Mouse (Mus musculus) lung, postnatal 14 days (tissue): ENCODE results near the gene Poc1b.

Source experiments
- DNase-seq: peaks from one replicate; pipeline ENCODE4 v3.0.0; 2021

The Poc1b gene

DNA sequence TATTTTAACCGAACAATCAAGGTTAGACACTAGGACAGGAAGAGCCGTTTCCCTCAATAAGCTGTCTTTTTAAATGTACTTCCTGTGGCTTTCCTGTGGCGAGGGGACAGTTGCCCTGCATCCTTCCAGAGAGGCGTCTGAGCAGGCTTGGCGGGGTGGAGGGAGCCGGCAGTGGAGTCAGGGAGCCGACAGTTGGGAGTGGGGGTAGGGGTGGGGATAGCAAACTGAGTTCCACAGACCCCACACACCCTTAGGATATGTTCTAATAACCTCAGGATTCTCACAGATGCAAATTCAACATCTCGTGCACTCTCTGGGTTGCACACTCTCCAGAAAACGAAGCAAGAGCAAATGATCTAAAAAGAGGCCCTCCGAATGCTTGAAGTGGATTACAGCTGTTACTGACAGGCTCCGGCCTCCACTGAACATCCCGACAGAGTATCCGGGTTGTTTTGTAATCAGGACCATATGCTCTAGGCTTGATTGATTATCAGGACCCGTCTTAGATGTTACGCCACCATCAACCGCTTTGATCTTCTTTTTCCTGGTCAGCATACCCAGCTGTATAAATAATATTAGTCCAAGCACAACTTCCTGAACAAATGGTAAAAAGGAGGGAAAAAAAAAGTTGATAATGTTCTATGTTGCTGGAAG lies 122.3 kb downstream of the Poc1b start:
- DNase-seq: peak; percentile 44

DNA sequence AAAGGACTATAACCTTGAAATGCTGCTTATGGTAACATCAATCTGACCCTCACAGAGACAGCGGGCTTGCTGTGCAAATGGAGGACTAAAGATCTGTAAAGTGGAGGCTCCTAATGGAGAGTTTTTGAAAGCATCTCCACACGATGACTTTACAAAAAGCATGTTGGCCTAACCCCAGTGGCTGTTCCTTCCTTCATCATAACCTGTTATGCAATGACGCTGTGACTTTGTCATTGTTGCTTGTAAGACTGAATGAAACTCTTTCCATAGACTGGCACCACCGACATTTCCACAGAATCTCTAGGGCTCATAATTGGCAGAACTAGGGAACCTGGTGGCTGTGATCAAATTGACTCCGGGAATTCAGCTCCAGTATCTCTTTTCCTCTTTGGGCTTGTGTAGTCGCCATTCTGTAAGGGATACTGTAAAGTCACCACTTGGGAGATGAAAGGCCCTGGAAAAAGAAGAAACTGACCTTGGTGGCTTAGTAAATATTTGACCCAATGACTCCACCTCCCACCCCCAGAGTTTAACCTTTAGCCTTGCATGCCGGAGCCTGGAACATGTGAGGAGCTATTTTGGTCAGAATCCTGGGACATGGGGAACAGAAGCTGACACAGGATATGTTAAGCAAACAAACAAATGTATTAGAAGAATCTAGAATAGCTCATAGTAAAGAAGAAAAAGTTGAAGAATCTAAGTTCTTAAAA lies 125.8 kb downstream of the Poc1b start:
- DNase-seq: peak; percentile 35

DNA sequence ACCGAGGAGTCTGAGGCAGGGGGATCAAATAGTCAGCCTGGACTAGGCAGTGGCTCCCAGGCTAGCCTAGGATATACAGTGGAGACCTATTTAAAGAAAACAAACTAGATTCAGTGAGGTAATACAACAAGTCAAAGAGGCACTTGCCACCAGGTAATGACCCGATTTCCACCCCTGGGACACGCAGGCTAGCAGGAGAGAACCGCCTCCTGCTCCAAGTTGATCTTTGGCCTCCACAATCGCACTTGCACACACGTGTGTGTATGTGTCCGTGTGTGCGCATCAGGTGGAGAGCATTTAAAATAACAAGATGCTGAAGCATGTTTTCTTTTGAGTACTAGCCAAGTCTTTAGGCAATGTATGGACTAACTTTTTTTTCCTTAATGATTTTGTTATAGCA lies 127.5 kb downstream of the Poc1b start:
- no peak for DNase-seq

DNA sequence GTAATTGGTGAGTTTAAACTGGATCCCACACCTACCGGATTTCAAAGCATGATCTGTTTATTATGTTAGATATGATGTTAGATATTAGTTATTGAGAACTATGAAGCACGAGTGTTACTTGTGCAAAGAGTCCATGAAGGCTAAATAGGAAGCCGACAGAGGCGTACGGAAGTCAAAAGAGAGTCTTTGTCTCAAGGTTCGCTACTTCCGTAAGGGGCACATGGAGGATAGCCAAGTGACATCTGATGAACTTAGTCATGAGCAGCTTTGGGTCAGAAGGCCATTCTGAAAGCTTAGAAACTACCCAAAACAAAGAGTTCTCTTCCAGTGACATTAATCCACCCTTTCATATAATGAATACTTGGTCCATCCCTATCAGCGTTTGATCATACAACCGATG lies 128.2 kb downstream of the Poc1b start:
- no peak for DNase-seq

DNA sequence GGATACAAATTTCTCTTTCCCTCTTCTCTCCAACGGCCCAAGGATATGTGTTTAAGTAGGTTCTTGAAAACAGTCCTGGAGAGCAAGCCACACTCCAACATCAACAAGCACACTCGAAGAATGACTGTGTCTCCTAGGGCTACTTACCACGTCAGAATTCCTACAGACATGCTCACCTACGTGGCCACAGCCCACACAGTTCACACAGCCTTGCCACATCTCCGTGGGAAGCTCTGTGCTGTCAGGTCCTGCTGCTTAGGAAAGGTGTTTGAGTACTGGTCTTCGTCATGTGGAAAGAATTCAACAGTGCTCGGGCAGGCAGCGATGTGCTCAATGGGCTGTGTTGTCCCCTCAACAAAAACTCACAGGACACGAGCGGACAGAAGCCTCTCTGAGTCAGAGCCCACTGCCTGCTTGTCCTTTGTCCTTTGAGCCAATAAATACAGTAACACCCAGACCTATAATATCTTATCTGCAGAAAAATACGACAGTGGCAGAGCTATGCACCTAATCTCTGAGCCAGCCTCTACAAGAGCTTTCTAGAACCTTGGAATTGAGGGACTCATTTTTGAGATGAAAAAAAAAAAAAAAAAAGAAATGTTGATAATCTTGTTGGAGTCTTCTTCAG lies 130.5 kb downstream of the Poc1b start:
- no peak for DNase-seq

DNA sequence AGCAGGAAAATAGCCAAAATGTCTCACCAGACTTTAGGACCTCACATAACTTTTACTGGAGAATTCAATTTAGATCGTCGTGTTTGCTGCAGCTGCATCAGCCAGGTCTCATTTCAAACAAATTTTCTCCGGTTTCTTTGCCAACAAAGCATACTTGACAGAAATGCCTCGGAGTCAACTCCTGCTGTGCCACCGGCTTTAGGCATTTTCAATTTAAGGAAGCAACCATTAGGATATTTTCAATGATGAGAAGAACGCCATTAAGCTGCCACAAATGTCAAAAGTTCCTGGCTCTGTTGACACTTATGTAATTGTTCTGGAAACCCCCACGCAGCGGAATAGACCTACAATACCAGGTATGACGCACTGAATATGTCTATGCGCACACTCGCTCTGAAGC lies 131.7 kb downstream of the Poc1b start:
- no peak for DNase-seq

DNA sequence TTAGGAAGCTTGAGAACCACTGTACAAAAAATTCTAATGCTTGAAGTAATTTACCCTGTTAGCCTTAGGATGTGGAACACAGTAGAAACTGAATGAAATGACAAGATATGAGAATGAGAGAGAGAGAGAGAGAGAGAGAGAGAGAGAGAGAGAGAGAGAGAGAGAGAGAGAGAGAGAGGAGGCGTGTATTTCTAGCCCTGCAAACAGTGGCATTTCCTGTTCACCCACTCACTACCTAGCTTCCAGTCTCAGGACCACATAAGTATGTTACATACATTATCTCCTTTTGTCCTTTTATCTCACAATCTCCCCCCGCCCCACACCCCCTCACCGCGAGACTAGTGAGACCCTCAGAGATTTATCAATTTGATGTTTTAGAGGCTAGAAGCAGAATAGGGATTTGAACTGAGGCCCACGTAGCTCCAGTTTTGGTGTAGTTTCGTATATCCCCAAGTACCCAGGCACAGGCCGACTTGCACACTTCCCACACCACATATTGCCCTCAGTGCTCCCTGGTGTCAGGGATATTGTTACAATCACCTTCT lies 134.5 kb downstream of the Poc1b start:
- no peak for DNase-seq

DNA sequence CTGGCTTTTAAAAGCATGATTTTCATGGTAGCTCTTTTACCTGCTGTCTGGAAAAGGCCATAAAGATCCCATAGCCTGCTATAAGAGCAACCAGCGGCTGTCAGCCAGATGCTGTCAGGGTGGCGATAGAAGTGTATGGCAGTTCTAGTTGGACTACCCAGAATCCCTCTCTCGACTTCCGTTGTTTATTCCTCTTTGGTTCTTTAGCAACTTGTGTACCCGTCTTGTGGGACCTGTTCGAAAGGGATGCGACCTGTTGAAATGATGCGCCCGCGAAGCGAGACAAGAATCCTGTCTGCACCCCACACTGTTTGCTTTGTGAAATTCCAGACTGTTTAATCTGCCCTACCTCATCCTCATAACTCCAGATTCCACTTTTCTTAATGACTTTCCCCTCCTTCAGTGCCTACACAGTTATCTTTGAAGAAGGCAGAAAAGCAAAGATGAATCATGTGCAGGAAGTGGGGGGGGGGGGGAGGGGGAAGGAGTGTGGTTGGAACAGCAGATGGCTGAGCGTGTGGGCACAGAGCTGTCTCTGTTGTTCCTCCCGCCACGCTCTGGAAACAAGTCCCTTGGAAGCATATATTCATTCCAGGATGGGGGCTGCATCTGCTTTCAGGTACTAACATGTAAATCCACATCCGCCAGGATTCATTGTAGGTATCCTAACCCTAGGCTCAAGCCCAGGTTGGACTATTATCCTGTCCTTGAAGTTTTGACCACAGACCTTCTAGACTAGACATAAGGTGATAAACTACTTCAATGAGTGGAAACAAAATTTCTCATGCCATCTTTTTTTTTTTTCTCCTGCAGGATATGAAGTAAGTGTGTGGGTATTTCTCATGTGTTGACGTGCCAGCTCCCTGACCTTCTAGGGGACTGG lies 135.2 kb downstream of the Poc1b start:
- no peak for DNase-seq

DNA sequence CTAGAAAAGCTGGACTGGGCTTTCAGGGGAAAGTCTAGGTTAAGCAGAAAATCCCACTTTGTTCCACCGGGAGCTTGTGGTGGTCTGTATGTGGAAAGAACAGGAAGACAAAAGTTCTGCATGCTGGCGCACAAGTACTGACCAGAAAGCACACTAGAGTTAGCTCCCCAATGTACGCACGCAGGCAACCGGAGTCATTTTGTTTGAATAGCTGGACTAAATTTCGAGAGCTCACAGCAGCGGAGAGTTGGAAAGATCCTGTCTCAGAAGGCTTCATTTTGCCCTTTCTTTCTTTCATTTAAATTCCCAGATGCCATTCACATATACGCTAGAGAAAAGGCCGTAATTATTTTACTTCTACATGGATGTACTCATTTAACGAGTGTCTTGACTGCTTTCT lies 135.9 kb downstream of the Poc1b start:
- no peak for DNase-seq

DNA sequence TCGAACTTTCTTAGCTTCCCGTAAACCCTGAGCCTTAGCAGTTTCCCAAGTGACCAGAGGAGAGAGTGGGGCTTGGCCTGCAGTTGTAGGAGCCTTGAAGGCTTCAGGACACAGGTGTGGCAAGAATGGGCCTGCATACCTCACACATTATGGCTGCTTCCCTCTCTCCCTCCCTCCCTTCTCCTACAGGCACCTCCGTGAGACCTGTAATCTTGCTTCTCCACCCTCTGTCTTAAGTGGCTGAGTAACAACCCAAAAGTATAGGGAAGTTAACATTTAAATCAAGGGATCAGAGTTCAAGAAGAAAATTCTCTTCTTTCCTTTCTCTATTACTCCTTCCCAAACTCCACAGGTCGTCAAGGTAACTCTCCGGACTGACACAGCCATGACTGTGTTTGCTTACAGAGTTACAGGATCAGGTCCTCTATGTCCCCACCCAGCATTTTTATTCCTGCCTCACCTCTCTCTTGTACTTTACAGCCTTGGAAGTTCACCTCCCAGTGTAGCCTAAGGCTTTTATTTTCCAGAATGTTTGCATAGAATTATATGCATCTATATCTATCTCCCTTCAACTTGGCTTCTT lies 137.2 kb downstream of the Poc1b start:
- no peak for DNase-seq

DNA sequence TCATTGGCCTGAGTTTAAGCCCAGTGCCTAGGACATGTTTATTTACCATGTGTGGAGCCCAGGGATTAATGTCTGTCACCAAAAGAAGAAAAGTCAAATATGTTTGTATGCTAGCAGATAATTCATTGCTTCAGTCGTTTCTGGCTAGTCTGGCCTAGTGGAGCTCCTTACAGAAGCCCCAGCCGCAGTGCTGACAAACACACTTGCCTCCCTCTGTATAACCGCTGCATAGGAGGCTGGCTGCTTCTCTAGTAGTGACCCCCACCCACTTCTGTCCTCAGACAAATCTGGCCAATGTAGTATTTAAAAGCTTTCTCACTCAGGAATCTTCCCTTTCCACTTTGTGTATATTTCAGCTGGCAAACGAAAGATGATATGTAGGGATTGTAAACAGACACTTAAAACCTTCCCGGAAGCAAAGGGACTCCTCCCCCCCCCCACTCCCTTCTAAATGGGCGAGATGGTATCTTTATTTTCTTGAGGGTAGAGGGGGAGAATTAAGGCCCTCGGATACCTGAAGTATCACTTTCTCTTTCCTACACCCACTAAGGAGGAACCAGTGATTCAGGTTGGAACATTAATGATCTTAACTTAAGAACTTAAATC lies 137.9 kb downstream of the Poc1b start:
- no peak for DNase-seq

DNA sequence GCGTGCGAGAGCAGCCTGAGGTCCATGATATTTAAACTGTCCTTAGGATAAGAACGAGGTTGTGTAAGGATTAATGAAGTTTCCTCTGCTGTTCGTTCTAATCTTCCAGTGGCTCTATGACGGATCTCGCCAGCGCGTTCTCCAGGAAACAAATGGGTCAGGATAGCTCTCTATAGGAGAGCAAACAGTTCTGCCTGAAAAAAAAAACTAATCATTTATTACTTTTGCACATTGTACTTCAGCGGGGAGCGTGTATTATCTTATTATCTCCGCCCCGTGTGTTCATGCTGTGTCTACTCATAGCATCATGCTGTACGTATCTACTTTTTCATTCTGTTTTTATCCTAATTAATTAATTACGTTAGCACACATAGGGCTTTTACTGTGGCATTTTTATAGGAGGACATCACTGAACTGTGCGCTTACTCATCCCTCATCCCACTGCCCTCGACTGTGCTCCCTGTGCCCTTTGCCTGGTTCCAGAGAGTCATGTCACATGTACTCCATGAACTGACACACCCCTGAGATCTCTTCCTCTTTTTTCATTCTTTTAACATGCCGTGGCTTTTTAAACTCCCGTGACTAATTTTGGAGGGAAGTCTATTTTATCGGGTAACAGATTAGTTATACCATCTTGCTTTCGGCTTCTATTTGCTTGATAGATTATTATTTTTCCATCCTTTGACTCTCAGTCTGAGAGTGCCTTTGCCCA lies 140.1 kb downstream of the Poc1b start:
- DNase-seq: no peak
